Mouse (Mus musculus) left cerebral cortex, adult 9 months (tissue): ENCODE measurements around the gene 2810004N23Rik.

Experiments
- DNase-seq, 2 experiments: peaks; one replicate each; pipeline ENCODE4 v3.0.0; 2022; ENCODE audit warnings: low spot score in 2 of 2

Gene 2810004N23Rik

DNA sequence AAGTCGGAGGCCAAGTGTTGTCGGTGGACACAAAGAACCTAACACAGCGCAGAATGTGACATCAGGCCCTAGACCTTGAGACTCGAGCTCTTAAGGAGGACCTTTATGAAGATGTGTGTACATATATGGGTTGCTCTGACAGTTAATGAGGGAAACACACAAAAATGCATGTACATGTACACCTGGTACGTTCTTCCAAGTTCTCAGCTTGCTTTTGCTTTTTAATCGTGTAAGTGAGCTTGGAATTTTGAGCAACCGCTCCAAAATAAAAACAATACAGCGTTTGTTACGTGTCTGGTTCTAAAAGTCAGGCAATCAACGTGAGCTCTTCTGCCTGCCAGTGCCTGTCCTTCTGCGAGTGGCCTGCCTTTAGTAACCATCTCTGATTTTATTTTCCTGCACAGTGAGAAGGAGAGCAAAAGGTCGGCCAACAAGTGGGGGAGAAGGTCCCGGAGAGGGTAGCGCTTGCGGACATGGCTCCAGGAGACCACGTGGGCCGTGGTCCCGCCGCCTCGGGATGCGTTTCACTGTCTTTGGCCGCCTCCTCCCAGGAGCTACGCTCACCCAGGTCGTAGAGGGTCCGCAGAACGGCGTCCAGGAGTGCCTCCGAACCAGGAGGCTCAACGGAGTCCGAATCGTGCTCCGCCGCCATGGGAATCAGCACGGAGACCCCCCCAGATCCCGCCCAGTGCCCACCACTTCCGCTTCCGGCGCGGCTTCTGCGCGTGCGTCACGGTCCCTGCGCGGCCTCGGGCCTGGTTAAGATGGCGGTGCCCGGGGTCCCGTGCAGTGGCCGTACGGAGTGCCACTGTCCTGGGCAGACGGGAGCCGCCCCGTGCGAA is at the start of gene 2810004N23Rik, which contains the start of gene Gnpat:
TSS of gene 2810004N23Rik (minus strand) at position 800 of the 842 bp plus-strand sequence.
TSS of gene Gnpat (plus strand) at position 713 of the 842 bp plus-strand sequence.
- peak; percentile 61 to 91 for DNase-seq

DNA sequence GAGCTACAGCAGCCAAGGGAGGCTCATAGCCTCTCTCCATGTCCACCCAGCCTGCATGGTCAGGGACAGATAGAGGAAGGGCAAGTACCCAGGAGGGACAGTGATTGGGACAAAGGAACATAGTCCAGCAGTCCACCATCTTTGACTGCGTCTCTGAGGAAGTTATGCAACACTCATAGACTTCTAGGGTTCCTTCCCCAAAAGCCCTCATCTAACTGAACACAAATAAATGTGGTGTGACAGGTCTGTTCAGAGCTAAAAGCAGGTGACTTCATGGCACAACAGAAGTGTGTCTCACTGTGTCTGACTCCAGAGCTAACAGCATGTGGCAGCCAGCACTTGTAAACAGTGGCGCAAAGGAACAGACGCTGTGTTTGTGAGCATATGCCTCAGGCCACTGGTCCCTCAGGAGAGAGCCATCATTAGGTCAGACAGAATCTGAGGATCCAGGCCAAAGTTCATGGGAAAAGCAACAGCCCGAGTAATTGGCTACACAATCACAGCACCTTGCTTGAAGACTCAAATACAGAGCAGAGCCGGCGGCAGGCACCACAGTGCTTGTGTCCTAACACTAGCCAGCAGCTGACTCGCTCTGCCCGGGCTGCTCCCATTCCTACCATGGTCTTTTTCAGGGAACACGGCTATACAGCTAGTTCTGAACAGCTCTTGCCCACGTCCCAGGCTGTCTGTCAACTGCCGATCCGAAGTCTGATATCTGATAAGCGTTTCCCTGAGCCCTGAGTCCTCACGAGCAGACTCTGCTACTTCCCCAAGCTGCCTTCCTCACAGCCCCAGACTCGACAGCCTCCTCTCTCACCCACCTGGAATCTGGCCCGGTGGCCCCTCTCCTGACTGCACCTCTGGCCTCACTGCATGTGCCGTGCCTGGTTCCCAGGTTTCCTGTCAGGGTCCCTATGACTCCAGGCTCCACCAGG is 49.3 kb upstream of the 2810004N23Rik start:
- no peak for DNase-seq

GRCm38 (mm10) chr8:124910349-124910748 is 47.4 kb upstream of the 2810004N23Rik start:
- DNase-seq: no peak

DNA sequence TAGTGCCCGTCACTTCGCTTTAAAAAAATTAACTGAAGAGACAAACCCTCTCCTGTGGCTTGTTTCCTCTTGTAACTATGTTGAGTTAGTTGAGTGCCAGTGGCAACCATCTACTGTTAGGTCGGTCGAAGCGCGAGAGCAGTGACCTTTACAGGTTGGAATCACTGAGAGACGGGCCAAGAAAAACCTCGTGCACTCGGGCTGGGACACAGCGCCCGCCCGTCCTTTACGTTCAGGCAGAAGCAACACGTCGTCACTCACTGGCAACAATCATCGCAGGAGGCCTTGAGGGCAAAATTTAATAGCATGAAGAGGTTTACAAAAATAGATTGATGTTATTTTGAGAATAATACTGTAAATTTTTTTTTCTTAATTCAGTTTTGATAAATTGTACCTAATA is 47.0 kb upstream of the 2810004N23Rik start:
- DNase-seq: no peak

GRCm38 (mm10) chr8:124905482-124905881 is 42.6 kb upstream of the 2810004N23Rik start:
- DNase-seq: no peak

DNA sequence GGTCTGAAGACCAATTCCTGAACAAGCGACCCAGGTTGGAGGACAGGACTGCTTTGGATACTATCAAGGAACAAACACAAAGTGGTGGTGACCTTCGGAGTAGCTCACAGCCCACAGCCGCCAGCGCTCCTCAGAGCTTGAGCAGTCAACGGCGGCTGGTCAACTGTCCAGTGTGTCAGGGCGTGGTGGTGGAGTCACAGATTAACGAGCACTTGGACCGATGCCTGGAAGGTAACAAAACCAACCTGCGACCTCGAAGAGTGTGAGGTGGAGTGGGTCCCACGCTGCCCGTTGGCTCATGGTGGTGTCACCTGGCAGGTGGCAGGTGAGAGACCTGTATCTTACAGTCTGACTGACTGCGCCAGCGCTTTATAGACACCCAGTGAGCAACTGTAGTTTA is 40.3 kb upstream of the 2810004N23Rik start:
- DNase-seq: no peak

GRCm38 (mm10) chr8:124898251-124898905 is 35.5 kb upstream of the 2810004N23Rik start:
- DNase-seq: no peak

- peak; percentile 85 to 97 for DNase-seq
These were observed 34.7 kb upstream of the 2810004N23Rik start, which contains the start of the genes Exoc8 and Sprtn for GRCm38 (mm10) chr8:124897386-124898250. Exoc8 (minus strand) TSS chr8:124897705. Sprtn (plus strand) TSS chr8:124897886.

DNA sequence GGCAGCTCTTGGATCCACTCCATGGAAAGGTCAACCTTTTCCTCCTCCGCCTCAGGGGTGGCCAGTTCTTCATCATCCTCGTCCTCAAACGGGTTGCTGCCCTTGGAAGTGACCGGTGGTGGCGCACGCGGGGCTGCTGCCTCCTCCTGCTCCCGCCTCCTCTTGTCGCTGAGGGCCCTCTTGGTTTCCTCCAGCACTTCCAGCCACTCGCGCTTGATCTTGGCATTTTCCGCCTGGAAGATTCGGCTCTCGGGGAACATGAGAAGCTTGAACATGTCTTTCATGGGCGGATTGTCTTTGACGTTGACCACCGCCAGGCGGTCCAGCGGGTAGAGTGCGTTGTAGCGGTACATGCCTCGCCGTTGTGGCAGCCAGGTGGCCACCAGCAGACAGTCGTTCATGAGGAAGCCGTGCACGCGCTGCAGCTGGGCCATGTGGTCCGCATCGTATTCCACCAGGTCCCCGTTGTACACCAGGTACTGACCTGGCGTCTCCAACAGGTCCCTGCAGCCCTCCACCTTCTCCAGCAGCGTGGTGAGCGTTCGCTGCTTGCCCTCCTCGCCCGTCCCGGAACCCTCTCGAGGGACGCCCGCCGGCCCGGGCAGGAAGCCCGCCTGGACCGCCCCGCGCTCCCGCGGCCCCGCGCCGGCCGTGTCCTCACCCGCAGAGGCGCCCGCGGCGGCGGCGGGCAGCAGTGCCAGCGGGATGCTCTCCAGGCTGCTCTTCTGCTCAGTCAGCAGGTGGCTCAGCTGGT is 33.9 kb upstream of the 2810004N23Rik start:
- DNase-seq: peak in 1 of 2 experiments; percentile 67

GRCm38 (mm10) chr8:124896010-124896631 is 33.2 kb upstream of the 2810004N23Rik start:
- no peak for DNase-seq

- DNase-seq: no peak
These were observed 29.7 kb upstream of the 2810004N23Rik start for GRCm38 (mm10) chr8:124892596-124892995.

GRCm38 (mm10) chr8:124888385-124888784 is 25.5 kb upstream of the 2810004N23Rik start:
- DNase-seq: no peak

DNA sequence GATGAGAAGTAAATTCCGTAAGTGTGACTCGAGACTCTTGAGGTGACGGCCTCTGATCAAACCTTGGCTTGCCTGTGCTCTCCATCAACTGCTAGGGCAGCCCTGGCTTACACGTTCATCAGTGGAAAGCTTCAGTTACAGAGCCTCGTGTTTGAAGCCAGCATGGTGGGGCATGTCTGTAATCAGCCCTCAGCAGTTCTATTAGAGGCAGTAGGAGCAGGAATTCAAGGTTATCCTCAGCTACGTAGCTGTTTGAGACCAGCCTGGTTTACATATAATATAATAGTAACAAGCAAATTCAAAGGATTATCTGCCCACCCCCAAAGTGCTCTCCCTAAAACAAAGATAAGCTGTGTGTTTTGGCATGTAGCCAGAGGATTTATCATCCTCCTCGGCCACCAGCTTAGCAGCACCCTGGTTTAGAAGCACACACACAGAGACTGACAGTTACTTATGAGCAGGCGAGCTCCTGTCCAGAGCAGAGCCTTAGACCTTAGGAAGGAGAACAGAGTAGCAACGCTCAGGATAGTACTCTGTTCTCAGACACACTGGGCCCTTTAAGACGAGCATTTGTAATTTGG is 16.1 kb upstream of the 2810004N23Rik start:
- DNase-seq: no peak

DNA sequence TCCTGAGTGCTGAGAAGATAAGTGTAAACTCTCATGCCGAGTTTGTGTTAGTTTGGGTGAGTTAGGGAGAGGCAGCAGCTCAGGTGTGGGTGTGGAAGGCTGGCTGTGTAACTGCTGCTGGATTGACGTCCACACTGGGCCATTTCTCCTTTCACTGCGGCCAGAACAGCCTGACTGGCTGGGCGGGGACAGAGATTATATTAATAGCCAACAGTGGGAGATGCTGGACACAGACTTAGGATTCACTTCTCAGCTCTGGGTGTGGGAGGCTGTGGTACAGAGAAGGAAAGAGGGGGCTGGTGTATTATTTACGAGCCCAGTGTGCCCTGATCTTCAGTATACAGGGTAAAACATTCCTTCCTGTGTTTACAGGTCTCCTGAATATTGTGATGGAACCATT is 15.2 kb upstream of the 2810004N23Rik start:
- no peak for DNase-seq

- DNase-seq: no peak
These were observed 9.8 kb upstream of the 2810004N23Rik start for GRCm38 (mm10) chr8:124872690-124873089.

DNA sequence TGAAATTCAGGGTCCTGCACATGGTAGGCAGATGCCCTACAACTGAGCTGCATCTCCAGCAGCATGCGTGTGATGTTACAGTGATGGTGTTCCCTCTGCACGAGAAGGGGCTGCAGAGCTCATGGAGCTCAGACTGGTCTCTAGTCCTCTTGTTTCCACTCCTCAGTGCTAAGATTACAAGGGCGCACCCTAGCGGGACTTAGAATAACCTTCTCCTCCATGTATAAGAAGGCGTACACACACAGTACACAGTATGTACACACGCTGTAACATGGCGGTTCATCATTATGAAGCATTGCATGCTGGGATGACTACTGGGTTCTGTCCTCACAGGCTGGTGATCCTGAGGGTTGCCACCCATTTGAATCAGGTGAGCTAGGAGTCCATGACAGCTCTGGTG is 9.2 kb upstream of the 2810004N23Rik start:
- DNase-seq: no peak

GRCm38 (mm10) chr8:124871474-124871873 is 8.6 kb upstream of the 2810004N23Rik start:
- DNase-seq: no peak

DNA sequence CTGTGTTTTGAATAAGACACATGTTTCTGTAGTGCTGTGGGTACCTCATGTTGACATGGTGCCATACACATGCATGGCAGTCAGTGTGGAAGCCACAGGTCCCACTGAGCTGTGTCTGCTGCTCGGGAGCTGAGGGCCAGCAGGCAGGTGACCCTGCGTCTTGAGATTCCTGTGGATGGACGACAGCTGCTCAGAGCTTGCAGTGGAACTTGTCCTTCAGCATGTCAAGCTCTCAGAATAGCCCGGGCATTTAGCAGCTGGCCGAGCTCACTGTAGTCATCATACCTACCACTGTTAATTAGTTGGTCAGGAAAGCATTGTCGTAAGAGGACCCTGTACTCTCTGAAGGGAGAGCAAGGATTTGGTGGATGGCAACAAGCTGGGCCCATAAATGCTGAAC is 6.8 kb upstream of the 2810004N23Rik start:
- no peak for DNase-seq

GRCm38 (mm10) chr8:124867126-124867525 is 4.2 kb upstream of the 2810004N23Rik start:
- no peak for DNase-seq
